Mouse (Mus musculus) ES-E14 (cell line): ENCODE measurements at regions not wholly inside any gene's neighbourhood (a gene's known extent, or its start where the extent isn't known, plus 50 kb on each side); places are given as distances from the start of the nearest gene placed in this dataset.

ENCODE experiments used
- DNase-seq: peaks from one replicate; pipeline ENCODE4 v3.0.0-alpha.2; 2013; ENCODE audit warnings: low read depth, low spot score
- H3K27ac ChIP-seq: 2 replicates; pipeline ENCODE4 v1.5.1; 2012; ENCODE audit warnings: low read depth, mild to moderate bottlenecking, low read length, moderate library complexity, mixed read lengths; ENCODE audit not compliant: poor library complexity, insufficient read depth, severe bottlenecking
- H3K36me3 ChIP-seq: 2 replicates; pipeline ENCODE4 v1.6.1; 2012; ENCODE audit warnings: mild to moderate bottlenecking, low read length, moderate library complexity, mixed read lengths; ENCODE audit not compliant: control insufficient read depth, poor library complexity, insufficient read depth, severe bottlenecking
- H3K4me1 ChIP-seq, 2 experiments: fragments of 150-350 bp in 1 of 2; sonication (generic) in 1 of 2; 2 replicates each; pipeline ENCODE4 v1.6.1; 2012; ENCODE audit warnings: low read length in 2 of 2, mild to moderate bottlenecking in 1 of 2, mixed read lengths in 1 of 2; ENCODE audit not compliant: control insufficient read depth in 2 of 2, insufficient read depth in 2 of 2, poor library complexity in 1 of 2
- H3K4me3 ChIP-seq, 2 experiments: fragments of 150-350 bp in 1 of 2; sonication (generic) in 1 of 2; 2 replicates each; pipeline ENCODE4 v1.5.1; 2012; ENCODE audit warnings: low read length in 2 of 2, low read depth in 1 of 2, mild to moderate bottlenecking in 1 of 2, mixed read lengths in 1 of 2; ENCODE audit not compliant: insufficient read depth in 1 of 2, poor library complexity in 1 of 2, severe bottlenecking in 1 of 2
- H3K9ac ChIP-seq: 2 replicates; pipeline ENCODE4 v1.6.1; 2012; ENCODE audit warnings: low read depth, mild to moderate bottlenecking, low read length, mixed read lengths; ENCODE audit not compliant: poor library complexity, insufficient read depth, severe bottlenecking
- H3K9me3 ChIP-seq: fragments of 150-350 bp; sonication (generic); 2 replicates; pipeline ENCODE4 v1.6.1; 2012; ENCODE audit warnings: low read depth, mild to moderate bottlenecking, low read length; ENCODE audit not compliant: control insufficient read depth, insufficient read depth
- CHD2 ChIP-seq: IDR thresholded peaks from 2 replicates; pipeline ENCODE4 v1.6.1; 2014; ENCODE audit warnings: mild to moderate bottlenecking, low read depth, low read length, inconsistent platforms
- HCFC1 ChIP-seq: IDR thresholded peaks from 2 replicates; pipeline ENCODE4 v1.6.1; 2012; ENCODE audit warnings: low read length, inconsistent platforms, borderline replicate concordance; ENCODE audit not compliant: insufficient read depth
- MAFK ChIP-seq: IDR thresholded peaks from 2 replicates; pipeline ENCODE4 v1.6.1; 2014; ENCODE audit warnings: mild to moderate bottlenecking, low read depth, low read length, inconsistent platforms; ENCODE audit not compliant: insufficient read depth
- ZC3H11A ChIP-seq: IDR thresholded peaks from 2 replicates; pipeline ENCODE4 v1.6.1; 2012; ENCODE audit warnings: low read depth, mild to moderate bottlenecking, inconsistent platforms, low read length, borderline replicate concordance
- ZNF384 ChIP-seq: IDR thresholded peaks from 2 replicates; pipeline ENCODE4 v1.6.1; 2012; ENCODE audit warnings: low read depth, low read length, inconsistent platforms
- in situ Hi-C, 2 experiments: fragments of 600-800 bp; cut with MboI; formaldehyde crosslinking; loops; one replicate each; pipeline ENCODE4 v1.15.1; 2025; ENCODE audit warnings: low sequenced_read_pairs in 2 of 2, inconsistent platforms in 1 of 2; ENCODE audit not compliant: unreplicated experiment in 2 of 2

DNA sequence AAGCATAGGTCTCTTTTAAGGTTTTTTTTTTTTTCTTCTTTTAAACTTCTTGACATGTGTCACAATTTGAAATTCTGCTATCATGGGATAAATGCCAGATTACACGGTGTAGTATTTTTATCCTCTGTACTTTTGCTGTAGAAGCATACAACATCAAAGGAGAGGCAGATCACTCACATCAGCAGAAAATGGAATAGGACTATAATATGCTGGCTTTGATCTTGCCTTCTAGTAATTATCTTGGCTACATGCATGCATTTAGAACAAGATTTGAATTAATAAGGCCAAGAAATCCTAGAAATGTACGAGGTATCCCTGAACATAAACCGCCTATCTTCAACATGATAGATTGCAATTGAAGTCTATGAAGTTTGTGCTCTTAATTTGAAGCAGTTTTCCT lies 251.9 kb upstream of the 1700008P02Rik start:
- no peak overlapping the region for H3K9ac ChIP-seq
- in situ Hi-C loops, result no loop called here
- H3K9me3 ChIP-seq, result no peaks in the 10 kb centered on the region
- TF ChIP-seq CHD2 (no peak), HCFC1 (no peak), ZNF384 (no peak), MAFK (no peak), ZC3H11A (no peak)
- no peaks in the 10 kb centered on the region for H3K4me1 ChIP-seq
- DNase-seq, result no peak
- H3K4me3 ChIP-seq, result no peak overlapping the region
- H3K27ac ChIP-seq, result no peak overlapping the region
- H3K36me3 ChIP-seq, result no peaks in the 10 kb centered on the region

DNA sequence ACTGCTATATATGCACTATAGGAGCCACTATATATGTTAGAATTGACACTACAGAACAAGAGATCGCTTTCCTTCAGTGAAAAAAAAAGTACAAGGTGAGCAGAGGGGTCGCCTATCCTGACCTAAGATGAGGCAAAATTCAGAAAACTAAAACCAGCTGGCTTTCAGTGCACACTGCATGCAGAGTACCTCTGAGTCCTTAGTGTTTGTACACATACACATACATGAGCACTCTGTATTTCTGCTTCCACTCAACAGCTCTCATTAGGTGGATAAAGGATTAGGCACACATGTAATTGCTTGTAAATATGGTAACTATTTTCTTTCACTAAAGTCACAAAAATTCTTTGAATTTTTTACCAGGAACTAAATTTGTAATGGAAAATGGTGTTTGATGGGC lies 251.5 kb upstream of the 1700008P02Rik start:
- H3K9ac ChIP-seq, result no peak overlapping the region
- no peaks in the 10 kb centered on the region for H3K4me1 ChIP-seq
- no peak for DNase-seq
- no peak for TF ChIP-seq MAFK
- TF ChIP-seq CHD2, result no peak
- TF ChIP-seq HCFC1, result no peak
- TF ChIP-seq ZNF384, result no peak
- no peak for TF ChIP-seq ZC3H11A
- no peak overlapping the region for H3K4me3 ChIP-seq
- in situ Hi-C loops, result no loop called here
- no peak overlapping the region for H3K27ac ChIP-seq
- no peaks in the 10 kb centered on the region for H3K36me3 ChIP-seq
- H3K9me3 ChIP-seq, result no peaks in the 10 kb centered on the region

DNA sequence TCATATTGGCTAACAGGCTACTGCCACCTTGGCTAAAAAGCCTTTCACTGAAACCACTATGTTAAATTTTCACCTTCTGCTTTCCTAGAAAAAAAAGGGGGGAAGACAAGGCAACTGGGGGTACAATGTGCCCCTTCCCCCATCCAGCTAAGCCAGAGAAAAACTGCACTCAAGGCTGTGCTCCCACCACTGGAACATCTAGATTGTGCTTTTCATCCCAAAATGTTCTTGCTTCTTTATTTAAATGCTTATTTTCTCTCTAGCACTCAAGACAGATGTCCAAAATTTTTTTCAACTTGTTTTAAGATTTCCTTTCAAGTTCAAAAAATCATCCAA lies 245.9 kb upstream of the 1700008P02Rik start:
- no peak overlapping the region for H3K27ac ChIP-seq
- in situ Hi-C loops, result no loop called here
- no peak overlapping the region for H3K4me3 ChIP-seq
- TF ChIP-seq CHD2, result no peak
- no peak for TF ChIP-seq MAFK
- no peak for TF ChIP-seq ZC3H11A
- TF ChIP-seq ZNF384, result no peak
- no peak for TF ChIP-seq HCFC1
- no peak for DNase-seq
- H3K36me3 ChIP-seq, result no peaks in the 10 kb centered on the region
- no peak overlapping the region for H3K9ac ChIP-seq
- H3K4me1 ChIP-seq, result no peaks in the 10 kb centered on the region
- H3K9me3 ChIP-seq, result no peaks in the 10 kb centered on the region

DNA sequence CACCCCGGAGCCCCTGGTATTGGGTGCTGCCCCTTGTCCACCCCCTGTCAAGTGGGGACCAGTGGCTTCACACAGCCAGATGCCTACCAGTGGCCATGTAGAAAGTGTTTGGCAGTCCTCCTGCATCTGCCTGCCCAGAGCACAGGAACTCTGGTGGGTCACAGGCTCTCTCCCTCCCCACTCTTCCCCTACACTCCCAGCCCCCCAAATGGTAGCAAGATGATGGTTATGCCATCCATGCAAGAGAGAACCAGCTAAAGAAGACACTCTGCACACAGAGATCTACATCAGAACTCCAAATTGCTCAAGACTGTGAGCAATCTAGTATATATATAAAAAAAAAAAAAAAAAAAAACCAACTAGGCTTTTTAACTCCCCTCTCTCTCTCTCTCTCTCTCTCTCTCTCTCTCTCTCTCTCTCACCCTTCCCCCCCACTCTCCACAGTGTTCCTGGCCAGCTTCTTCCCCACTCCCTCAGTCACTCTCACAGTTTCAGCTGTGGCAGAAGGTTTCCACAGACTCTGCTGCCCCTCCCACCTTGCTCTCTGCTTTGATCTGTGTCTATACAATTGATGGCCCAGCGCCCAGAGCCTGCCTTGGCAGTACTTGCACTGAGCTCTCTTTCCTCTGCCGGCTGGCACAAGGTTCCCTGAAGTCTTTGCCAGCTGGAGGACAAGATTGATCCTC lies 245.4 kb upstream of the 1700008P02Rik start:
- no peak for DNase-seq
- no peaks in the 10 kb centered on the region for H3K4me1 ChIP-seq
- TF ChIP-seq CHD2, result no peak
- TF ChIP-seq ZNF384, result no peak
- no peak for TF ChIP-seq ZC3H11A
- TF ChIP-seq MAFK, result no peak
- TF ChIP-seq HCFC1, result no peak
- no peak overlapping the region for H3K27ac ChIP-seq
- H3K36me3 ChIP-seq, result no peaks in the 10 kb centered on the region
- no peaks in the 10 kb centered on the region for H3K9me3 ChIP-seq
- H3K4me3 ChIP-seq, result no peak overlapping the region
- in situ Hi-C loops, result no loop called here
- no peak overlapping the region for H3K9ac ChIP-seq

DNA sequence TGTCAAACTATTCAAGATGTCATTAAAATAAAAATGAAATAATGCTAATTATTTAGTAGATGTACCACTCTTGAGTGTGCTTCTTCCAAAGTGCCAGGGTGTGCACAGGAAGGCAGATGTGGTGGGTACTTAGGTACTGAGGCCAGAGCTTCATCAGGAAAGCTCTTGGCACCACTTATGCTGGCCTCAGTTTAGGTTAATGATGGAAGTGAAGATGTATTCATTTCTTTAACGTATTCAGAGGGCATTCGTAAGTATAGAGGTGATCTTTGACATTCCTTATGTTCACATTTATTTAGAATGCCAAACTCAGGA lies 239.6 kb upstream of the 1700008P02Rik start:
- no peaks in the 10 kb centered on the region for H3K4me1 ChIP-seq
- no peak for TF ChIP-seq ZNF384
- TF ChIP-seq CHD2, result no peak
- TF ChIP-seq ZC3H11A, result no peak
- no peak for TF ChIP-seq MAFK
- TF ChIP-seq HCFC1, result no peak
- no peak overlapping the region for H3K4me3 ChIP-seq
- H3K9me3 ChIP-seq, result no peaks in the 10 kb centered on the region
- H3K27ac ChIP-seq, result no peak overlapping the region
- H3K36me3 ChIP-seq, result no peaks in the 10 kb centered on the region
- in situ Hi-C loops, result no loop called here
- no peak for DNase-seq
- no peak overlapping the region for H3K9ac ChIP-seq
